Mouse (Mus musculus) spleen, adult 2 months (tissue): ENCODE data around the gene Ankrd44. TPM values are rescaled to one million over a fixed set of nuclear protein-coding genes. Genes with fewer than 3 reads are reported as not detected.

Source experiments
- DNase-seq, 2 experiments: peaks; one replicate each; pipeline versions ENCODE4 v3.0.0 to v3.0.0-alpha.2; 2012 to 2021; ENCODE audit warnings: low spot score in 2 of 2, low read depth in 1 of 2
- H3K27ac ChIP-seq: fragments of 200-500 bp; 2 replicates; pipeline ENCODE4 v1.5.1; 2012; ENCODE audit warnings: low read length, inconsistent platforms; ENCODE audit not compliant: insufficient read depth
- H3K27me3 ChIP-seq: fragments of 200-500 bp; 2 replicates; pipeline ENCODE4 v1.6.1; 2012; ENCODE audit warnings: mild to moderate bottlenecking, moderate library complexity, low read length, inconsistent platforms; ENCODE audit not compliant: control insufficient read depth, insufficient read depth
- H3K36me3 ChIP-seq: fragments of 200-500 bp; 2 replicates; pipeline ENCODE4 v1.6.1; 2012; ENCODE audit warnings: mild to moderate bottlenecking, low read length, inconsistent platforms; ENCODE audit not compliant: control insufficient read depth, insufficient read depth
- H3K4me1 ChIP-seq: fragments of 200-500 bp; 2 replicates; pipeline ENCODE4 v1.6.1; 2011; ENCODE audit warnings: inconsistent platforms; ENCODE audit not compliant: control insufficient read depth, insufficient read depth, insufficient read length
- H3K4me3 ChIP-seq: fragments of 200-500 bp; 2 replicates; pipeline ENCODE4 v1.5.1; 2011; ENCODE audit warnings: mild to moderate bottlenecking, inconsistent platforms; ENCODE audit not compliant: insufficient read depth, insufficient read length; ENCODE audit errors: extremely low read depth
- CTCF ChIP-seq: fragments of 200-500 bp; IDR thresholded peaks from 2 replicates; pipeline ENCODE4 v1.5.1; 2011; ENCODE audit warnings: mild to moderate bottlenecking, inconsistent platforms; ENCODE audit not compliant: insufficient read depth, insufficient read length, insufficient replicate concordance; ENCODE audit errors: extremely low read depth
- POLR2A ChIP-seq: fragments of 200-500 bp; IDR thresholded peaks from 2 replicates; pipeline ENCODE4 v1.6.1; 2011; ENCODE audit warnings: low read depth, low read length, inconsistent platforms
- WGBS: fragments of 180-500 bp; shearing (Covaris S2); methylation state at CpG from one replicate; pipeline ENCODE4 v1.1.7; 2018; 5-methylcytosine and 5-hydroxymethylcytosine counted together
- polyA plus RNA-seq: library from polyadenylated mRNA; depleted of rRNA; stranded (reverse); fragments of >200 nt; gene quantifications from 2 replicates; pipeline ENCODE4 v1.2.3, GENCODE M21; 2012

Gene Ankrd44
- polyA plus RNA-seq, 1 experiment = 43.1 TPM

DNA sequence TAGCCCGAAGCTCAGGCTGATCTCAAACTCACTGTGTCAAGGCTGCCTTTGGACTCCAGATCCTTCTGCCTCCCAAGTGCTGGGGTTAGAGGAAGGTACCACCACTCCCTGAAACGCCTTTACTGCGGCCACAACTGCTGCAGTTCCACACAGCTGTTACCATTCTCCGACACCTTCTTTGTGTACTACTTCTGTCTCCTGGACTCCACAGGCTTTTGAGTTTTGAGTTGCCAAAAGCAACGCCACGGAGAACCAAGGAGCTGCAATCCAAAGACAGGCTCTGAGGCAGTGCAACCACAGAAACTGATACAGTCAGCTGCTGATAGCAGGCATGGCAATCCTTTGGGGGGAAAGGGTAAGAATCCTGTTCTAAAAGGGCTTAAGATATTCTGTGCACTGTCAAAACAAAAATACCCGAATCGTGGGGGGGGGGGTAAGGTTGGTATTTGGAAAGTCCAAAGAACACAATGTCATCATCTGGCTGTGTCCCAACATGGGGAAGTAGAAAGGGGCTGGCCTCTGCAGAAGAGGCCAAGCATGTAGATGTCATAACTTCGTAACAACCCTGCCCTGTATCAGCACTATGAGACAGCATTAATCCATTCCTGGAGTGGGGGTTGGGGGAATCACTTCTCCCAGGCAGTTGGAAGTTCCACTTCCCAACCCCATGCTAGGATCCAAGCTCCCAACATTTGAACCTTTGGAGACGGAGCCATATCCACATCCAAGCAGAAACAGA lies 116.2 kb downstream of the Ankrd44 start:
- H3K4me1 ChIP-seq = no peaks in the 10 kb centered on the region
- WGBS = 85% methylated on average over 10 of the region's 10 CpGs
- peaks cover 3% of the 10 kb centered on the region for H3K36me3 ChIP-seq
- TF ChIP-seq POLR2A (no peak), CTCF (no peak)
- no peak for DNase-seq
- no peaks in the 10 kb centered on the region for H3K27me3 ChIP-seq
- H3K4me3 ChIP-seq = no peak overlapping the region
- no peak overlapping the region for H3K27ac ChIP-seq

DNA sequence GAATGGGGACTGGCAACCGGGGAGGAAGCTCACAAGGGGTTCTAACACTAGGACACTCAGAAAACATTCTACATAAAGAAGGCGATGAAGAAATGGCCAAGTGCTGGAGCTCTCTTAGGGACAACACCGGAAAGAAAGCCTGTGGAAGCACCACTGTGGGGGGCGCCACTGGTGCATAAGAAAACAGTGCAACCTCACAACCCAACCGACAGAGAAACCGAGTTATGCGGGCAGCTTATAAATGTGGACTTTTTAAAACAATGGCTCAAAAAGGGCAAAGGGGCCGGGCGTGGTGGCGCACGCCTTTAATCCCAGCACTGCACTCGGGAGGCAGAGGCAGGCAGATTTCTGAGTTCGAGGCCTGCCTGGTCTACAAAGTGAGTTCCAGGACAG lies 117.1 kb downstream of the Ankrd44 start:
- Histone ChIP-seq H3K27ac (no peak overlapping the region), H3K27me3 (no peaks in the 10 kb centered on the region), H3K4me1 (no peaks in the 10 kb centered on the region; the same call in 1 of the 2 replicates), H3K4me3 (no peak overlapping the region), H3K36me3 (peaks cover 3% of the 10 kb centered on the region)
- TF ChIP-seq POLR2A (no peak), CTCF (no peak)
- no peak for DNase-seq
- 94% methylated on average over 13 of the region's 13 CpGs for WGBS

DNA sequence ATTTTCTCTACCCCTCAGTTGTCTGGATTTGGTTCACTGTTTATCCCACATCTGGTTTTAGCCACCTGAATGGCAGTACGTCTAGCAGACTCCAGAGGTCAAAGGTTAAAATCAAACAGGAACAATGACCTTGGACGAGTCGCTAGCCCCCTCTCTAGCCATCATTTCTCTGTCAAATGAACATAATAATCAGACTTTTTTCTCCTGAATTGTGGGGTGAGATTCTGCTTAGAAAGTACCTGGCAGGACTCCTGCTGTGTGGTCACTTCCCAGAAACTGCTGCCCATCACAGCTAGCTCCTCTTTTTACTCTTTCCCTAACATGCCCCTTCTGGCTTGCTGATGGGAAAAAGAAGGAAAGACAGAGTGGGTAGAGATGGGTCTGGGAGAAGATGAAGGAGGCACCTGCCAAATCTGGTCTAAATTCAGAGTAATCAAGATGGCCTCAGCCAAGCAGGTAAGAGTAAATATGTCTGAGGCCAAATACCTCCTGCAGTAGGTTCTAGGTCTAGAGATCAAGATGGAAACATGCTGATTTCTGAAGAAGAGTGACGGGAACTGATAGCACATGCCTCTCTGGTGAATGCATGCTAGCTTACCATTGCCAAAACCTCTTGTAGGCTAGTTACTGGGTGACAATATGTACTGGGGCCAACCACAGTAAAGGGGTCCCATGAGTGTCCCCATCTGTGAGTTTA lies 117.6 kb downstream of the Ankrd44 start:
- 88% methylated on average over 4 of the region's 4 CpGs for WGBS
- no peak overlapping the region for H3K4me3 ChIP-seq
- no peaks in the 10 kb centered on the region; the same call in 1 of the 2 replicates for H3K4me1 ChIP-seq
- H3K27me3 ChIP-seq = no peaks in the 10 kb centered on the region
- peaks cover 3% of the 10 kb centered on the region for H3K36me3 ChIP-seq
- H3K27ac ChIP-seq = no peak overlapping the region
- TF ChIP-seq CTCF = no peak
- no peak for TF ChIP-seq POLR2A
- no peak for DNase-seq

DNA sequence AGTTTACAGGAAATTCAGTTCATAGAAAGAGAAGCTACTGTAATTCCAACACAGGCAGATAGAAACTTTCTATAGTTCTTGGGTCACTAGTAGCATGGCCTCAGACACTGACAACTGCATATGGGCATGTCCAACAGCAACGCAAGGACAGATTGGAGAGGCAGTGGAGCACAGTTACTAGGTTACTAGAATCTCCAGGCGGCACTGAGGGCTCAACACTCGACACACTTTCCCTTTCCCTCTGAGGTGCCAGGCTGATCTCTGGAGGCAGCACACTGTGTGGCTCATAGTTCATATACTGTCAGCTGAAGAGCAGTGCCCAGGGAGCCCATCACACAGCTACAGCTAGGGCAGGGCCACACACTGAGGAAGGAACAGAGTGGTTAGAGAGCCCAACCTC lies 118.4 kb downstream of the Ankrd44 start:
- no peaks in the 10 kb centered on the region for H3K27me3 ChIP-seq
- H3K36me3 ChIP-seq = peaks cover 3% of the 10 kb centered on the region
- no peak overlapping the region for H3K4me3 ChIP-seq
- H3K4me1 ChIP-seq = no peaks in the 10 kb centered on the region; the same call in 1 of the 2 replicates
- TF ChIP-seq POLR2A (no peak), CTCF (no peak)
- 91% methylated on average over 3 of the region's 3 CpGs for WGBS
- no peak for DNase-seq
- no peak overlapping the region for H3K27ac ChIP-seq

DNA sequence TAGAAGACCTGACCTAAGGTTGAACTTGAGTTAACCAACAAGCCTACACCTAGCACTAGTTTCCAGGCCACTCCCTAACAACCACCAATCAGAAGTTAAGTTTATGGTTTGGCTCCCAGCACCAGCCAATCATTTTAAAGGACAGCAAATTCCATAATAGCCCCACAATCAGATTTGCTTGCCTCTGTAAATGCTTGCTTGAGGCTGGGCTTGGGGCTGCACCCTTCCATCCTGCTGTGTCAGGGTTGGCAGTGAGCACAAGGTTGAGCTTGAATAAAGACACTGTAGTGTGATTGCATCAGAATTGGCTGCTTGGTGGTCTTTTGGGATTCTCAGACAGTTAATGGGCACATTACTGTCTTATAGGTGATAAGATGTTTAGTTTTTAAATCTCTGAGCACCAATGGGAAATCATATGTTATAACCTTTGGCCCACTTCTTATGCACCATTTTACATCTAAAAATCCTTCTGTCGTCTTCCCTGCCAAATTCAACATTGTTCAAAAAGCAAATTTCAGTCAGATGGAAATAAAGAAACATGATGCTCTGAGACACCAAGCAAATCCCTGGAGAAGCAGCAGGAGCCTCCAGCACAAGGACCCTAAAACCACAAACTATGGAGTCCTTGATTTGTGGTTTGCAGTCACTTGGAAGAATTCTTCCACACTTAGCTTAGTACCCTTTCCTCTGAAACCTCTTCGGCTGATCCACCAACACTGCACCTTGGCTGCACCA lies 119.9 kb downstream of the Ankrd44 start:
- Histone ChIP-seq H3K27ac (no peak overlapping the region), H3K36me3 (peaks cover 3% of the 10 kb centered on the region), H3K27me3 (no peaks in the 10 kb centered on the region), H3K4me1 (no peaks in the 10 kb centered on the region; the same call in 1 of the 2 replicates), H3K4me3 (no peak overlapping the region)
- WGBS = 88% methylated on average over 2 of the region's 2 CpGs
- no peak for TF ChIP-seq POLR2A
- TF ChIP-seq CTCF = no peak
- DNase-seq = no peak

DNA sequence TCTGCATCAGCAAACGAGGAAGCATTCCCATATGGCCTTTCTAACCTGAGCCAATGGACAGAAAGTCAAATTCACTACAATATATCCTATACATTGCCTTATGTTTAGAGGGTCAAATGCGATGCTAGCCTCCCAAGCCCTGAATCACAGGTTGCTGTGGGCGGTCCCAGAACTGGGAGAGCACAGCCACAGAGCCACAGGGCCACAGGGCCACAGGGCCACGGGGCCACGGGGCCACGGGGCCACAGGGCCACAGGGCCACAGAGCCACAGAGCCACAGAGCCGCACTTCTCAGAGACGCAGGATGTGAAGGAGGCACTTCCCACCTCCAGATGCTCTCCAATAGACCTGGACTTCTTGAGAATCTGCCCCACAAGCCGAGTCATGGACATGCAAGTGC lies 121.8 kb downstream of the Ankrd44 start:
- H3K4me3 ChIP-seq = no peak overlapping the region
- WGBS = 90% methylated on average over 9 of the region's 9 CpGs
- no peak for DNase-seq
- no peaks in the 10 kb centered on the region; the same call in 1 of the 2 replicates for H3K4me1 ChIP-seq
- TF ChIP-seq POLR2A = no peak
- no peak for TF ChIP-seq CTCF
- H3K27ac ChIP-seq = no peak overlapping the region
- H3K27me3 ChIP-seq = no peaks in the 10 kb centered on the region
- peaks cover 1% of the 10 kb centered on the region; the same call in 1 of the 2 replicates for H3K36me3 ChIP-seq

DNA sequence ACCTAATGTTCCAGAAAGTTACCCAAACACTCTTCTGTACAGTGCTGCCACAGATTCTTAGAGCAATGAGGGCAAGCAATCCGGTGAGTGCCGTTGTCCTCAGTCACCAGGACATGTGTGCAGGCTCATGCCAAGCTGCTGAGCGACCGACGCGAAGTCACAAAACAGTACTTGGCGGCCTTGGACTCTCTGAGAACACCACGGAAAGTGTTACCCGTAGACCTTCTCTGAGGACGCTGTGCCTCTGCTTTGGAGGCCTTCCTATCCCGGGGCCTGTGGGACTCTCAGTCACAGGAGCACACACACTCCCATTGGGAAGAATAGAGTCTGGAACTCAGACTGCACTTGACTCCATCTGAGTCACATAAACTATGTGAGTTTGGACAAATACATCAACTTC lies 123.5 kb downstream of the Ankrd44 start:
- Histone ChIP-seq H3K27me3 (no peaks in the 10 kb centered on the region), H3K36me3 (peaks cover 1% of the 10 kb centered on the region; the same call in 1 of the 2 replicates), H3K4me1 (peaks cover 6% of the 10 kb centered on the region), H3K4me3 (no peak overlapping the region), H3K27ac (no peak overlapping the region)
- DNase-seq = no peak
- 91% methylated on average over 11 of the region's 11 CpGs for WGBS
- no peak for TF ChIP-seq CTCF
- no peak for TF ChIP-seq POLR2A
